Mouse (Mus musculus): Measurements from ENCODE around the gene Rps18. TPM values are rescaled to one million over a fixed set of nuclear protein-coding genes. Genes with fewer than 3 reads are reported as not detected.
"Not testable (repeated sequence)": the region's sequence is repeated elsewhere in the genome, so short reads cannot be mapped to it uniquely, and the experiment has no call there.

The Rps18 gene
- polyA plus RNA-seq, 1 experiment from 2014 or later, result 923 TPM

- peaks cover 50% of the 10 kb centered on the region for H3K36me3 ChIP-seq
- no peak overlapping the region for H3K9ac ChIP-seq
- no peak overlapping the region for H3K4me3 ChIP-seq
- 70% methylated on average over 13 of the region's 13 CpGs for WGBS
- H3K9me3 ChIP-seq, result no peaks in the 10 kb centered on the region
- H3K4me2 ChIP-seq (replicated peaks), result peak overlapping the region; percentile 67
- H3K4me1 ChIP-seq, result peaks cover 42% of the 10 kb centered on the region
- no peak overlapping the region for H3K27ac ChIP-seq
- H3K27me3 ChIP-seq (replicated peaks), result no peaks in the 10 kb centered on the region
- ATAC-seq (ENCODE audit: low FRiP score, low read depth), result no peak
Observed at GRCm38 (mm10) chr17:33914969-33915391, 40.8 kb downstream of the Rps18 start.

GRCm38 (mm10) chr17:33913905-33914304 is 41.9 kb downstream of the Rps18 start:
- Histone ChIP-seq H3K27ac (no peak overlapping the region), H3K36me3 (peaks cover 50% of the 10 kb centered on the region), H3K9me3 (no peaks in the 10 kb centered on the region), H3K4me1 (peaks cover 35% of the 10 kb centered on the region), H3K9ac (no peak overlapping the region), H3K27me3 (replicated peaks) (no peaks in the 10 kb centered on the region), H3K4me3 (no peak overlapping the region), H3K4me2 (replicated peaks) (no peak overlapping the region)
- WGBS, result 97% methylated on average over 8 of the region's 8 CpGs
- no peak for ATAC-seq (ENCODE audit: low FRiP score, low read depth)

DNA sequence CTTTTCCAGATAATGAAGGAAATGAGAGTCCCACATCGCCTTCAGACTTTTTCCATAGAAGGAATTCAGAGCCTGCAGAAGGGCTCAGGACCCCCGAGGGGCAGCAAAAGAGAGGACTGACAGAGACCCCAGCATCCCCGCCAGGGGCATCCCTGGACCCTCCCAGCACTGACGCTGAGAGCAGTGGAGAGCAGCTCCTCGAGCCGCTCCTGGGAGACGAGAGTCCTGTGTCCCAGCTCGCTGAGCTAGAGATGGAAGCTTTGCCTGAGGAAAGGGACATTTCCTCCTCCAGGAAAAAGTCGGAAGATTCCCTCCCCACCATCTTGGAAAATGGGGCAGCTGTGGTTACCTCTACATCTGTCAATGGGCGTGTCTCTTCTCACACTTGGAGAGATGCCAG is 42.5 kb downstream of the Rps18 start:
- H3K27me3 ChIP-seq (replicated peaks), result no peaks in the 10 kb centered on the region
- no peak overlapping the region for H3K4me2 ChIP-seq (replicated peaks)
- no peaks in the 10 kb centered on the region for H3K9me3 ChIP-seq
- H3K4me1 ChIP-seq, result peaks cover 33% of the 10 kb centered on the region
- H3K36me3 ChIP-seq, result peaks cover 50% of the 10 kb centered on the region
- no peak overlapping the region for H3K27ac ChIP-seq
- no peak overlapping the region for H3K9ac ChIP-seq
- 91% methylated on average over 10 of the region's 10 CpGs for WGBS
- H3K4me3 ChIP-seq, result no peak overlapping the region
- ATAC-seq (ENCODE audit: low FRiP score, low read depth), result no peak

DNA sequence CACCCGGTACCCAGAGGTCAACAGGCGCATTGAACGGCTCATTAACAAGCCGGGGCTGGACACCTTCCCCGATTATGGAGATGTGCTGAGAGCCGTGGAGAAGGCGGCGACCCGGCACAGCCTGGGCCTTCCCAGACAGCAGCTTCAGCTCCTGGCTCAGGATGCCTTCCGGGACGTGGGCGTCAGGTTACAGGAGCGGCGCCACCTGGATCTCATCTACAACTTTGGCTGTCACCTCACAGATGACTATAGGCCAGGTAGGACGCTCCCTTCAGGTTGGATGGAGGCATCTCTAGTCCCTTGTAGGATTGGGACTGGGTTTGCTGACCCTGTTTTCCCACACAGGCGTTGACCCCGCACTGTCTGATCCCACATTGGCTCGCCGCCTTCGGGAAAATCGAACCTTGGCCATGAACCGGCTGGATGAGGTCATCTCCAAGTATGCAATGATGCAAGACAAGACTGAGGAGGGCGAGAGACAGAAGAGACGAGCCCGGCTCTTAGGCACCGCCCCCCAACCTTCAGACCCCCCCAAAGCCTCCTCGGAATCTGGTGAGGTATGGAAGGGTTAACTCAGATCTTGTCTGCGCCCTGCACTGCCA is 43.9 kb downstream of the Rps18 start:
- Histone ChIP-seq H3K9ac (no peak overlapping the region), H3K27ac (no peak overlapping the region), H3K4me3 (no peak overlapping the region), H3K36me3 (peaks cover 45% of the 10 kb centered on the region), H3K9me3 (no peaks in the 10 kb centered on the region), H3K27me3 (replicated peaks) (no peaks in the 10 kb centered on the region), H3K4me2 (replicated peaks) (no peak overlapping the region), H3K4me1 (peaks cover 34% of the 10 kb centered on the region)
- 92% methylated on average over 28 of the region's 28 CpGs for WGBS
- no peak for ATAC-seq (ENCODE audit: low FRiP score, low read depth)

GRCm38 (mm10) chr17:33911052-33911812 is 44.6 kb downstream of the Rps18 start:
- no peak overlapping the region for H3K27ac ChIP-seq
- peaks cover 31% of the 10 kb centered on the region for H3K4me1 ChIP-seq
- H3K27me3 ChIP-seq (replicated peaks), result no peaks in the 10 kb centered on the region
- H3K9ac ChIP-seq, result no peak overlapping the region
- H3K4me2 ChIP-seq (replicated peaks), result no peak overlapping the region
- peaks cover 45% of the 10 kb centered on the region for H3K36me3 ChIP-seq
- WGBS, result 92% methylated on average over 31 of the region's 31 CpGs
- H3K9me3 ChIP-seq, result no peaks in the 10 kb centered on the region
- ATAC-seq (ENCODE audit: low FRiP score, low read depth), result no peak
- H3K4me3 ChIP-seq, result no peak overlapping the region

GRCm38 (mm10) chr17:33910346-33911051 is 45.3 kb downstream of the Rps18 start:
- Histone ChIP-seq H3K4me3 (peak overlapping the region; percentile 84), H3K4me2 (replicated peaks) (peak overlapping the region; percentile 96), H3K9ac (peak overlapping the region; percentile 88), H3K36me3 (peaks cover 45% of the 10 kb centered on the region), H3K4me1 (peaks cover 31% of the 10 kb centered on the region), H3K9me3 (no peaks in the 10 kb centered on the region), H3K27me3 (replicated peaks) (no peaks in the 10 kb centered on the region), H3K27ac (no peak overlapping the region)
- no peak for ATAC-seq (ENCODE audit: low FRiP score, low read depth)
- 59% methylated on average over 11 of the region's 11 CpGs for WGBS

- Histone ChIP-seq H3K36me3 (peaks cover 42% of the 10 kb centered on the region), H3K27me3 (replicated peaks) (no peaks in the 10 kb centered on the region), H3K4me2 (replicated peaks) (peak overlapping the region; percentile 96), H3K9me3 (no peaks in the 10 kb centered on the region), H3K4me1 (peaks cover 26% of the 10 kb centered on the region), H3K4me3 (peak overlapping the region; percentile 84), H3K27ac (peak overlapping the region; percentile 59; the same call in 1 of the 2 replicates), H3K9ac (peak overlapping the region; percentile 88)
- ATAC-seq (ENCODE audit: low FRiP score, low read depth), result peak; percentile 7; the same call in 1 of the 2 replicates
- WGBS, result under 1% methylated on average over 14 of the region's 14 CpGs
Observed at GRCm38 (mm10) chr17:33909869-33910250, 45.9 kb downstream of the Rps18 start.

- Histone ChIP-seq H3K4me3 (peak within 1 kb of the TSS; percentile 84), H3K9me3 (no peaks in the 10 kb centered on the region), H3K4me1 (peaks cover 22% of the 10 kb centered on the region), H3K27ac (peak within 1 kb of the TSS; percentile 59), H3K9ac (peak within 1 kb of the TSS; percentile 88), H3K27me3 (replicated peaks) (no peaks in the 10 kb centered on the region), H3K4me2 (replicated peaks) (peak within 1 kb of the TSS; percentile 96), H3K36me3 (peaks cover 37% of the 10 kb centered on the region)
- WGBS, result under 1% methylated on average over 68 of the region's 68 CpGs
- peak; percentile 96 for ATAC-seq (ENCODE audit: low FRiP score, low read depth)
Observed at GRCm38 (mm10) chr17:33909077-33909868, 46.5 kb downstream of the Rps18 start, which contains the start of gene Daxx. Gene Daxx (plus strand): TSS chr17:33909414.

- Histone ChIP-seq H3K36me3 (peaks cover 30% of the 10 kb centered on the region), H3K27me3 (replicated peaks) (no peaks in the 10 kb centered on the region), H3K9ac (peak overlapping the region; percentile 72), H3K4me1 (peaks cover 22% of the 10 kb centered on the region), H3K4me3 (peak overlapping the region; percentile 84), H3K9me3 (no peaks in the 10 kb centered on the region), H3K4me2 (replicated peaks) (peak overlapping the region; percentile 96), H3K27ac (peak overlapping the region; percentile 57)
- ATAC-seq (ENCODE audit: low FRiP score, low read depth), result peak; percentile 60
- WGBS, result under 1% methylated on average over 43 of the region's 44 CpGs
Observed at GRCm38 (mm10) chr17:33908331-33909076, 47.3 kb downstream of the Rps18 start.

GRCm38 (mm10) chr17:33904835-33905234 is 51.0 kb downstream of the Rps18 start, which contains the start of gene Platr17:
Gene Platr17 (plus strand): TSS chr17:33905135.
- H3K9ac ChIP-seq; H3K4me2 ChIP-seq (replicated peaks); H3K27ac ChIP-seq; H3K4me3 ChIP-seq; H3K27me3 ChIP-seq (replicated peaks); H3K36me3 ChIP-seq; ATAC-seq (ENCODE audit: low FRiP score, low read depth); H3K9me3 ChIP-seq: not testable (repeated sequence)
- 23% methylated on average over 3 of the region's 4 CpGs for WGBS
- H3K4me1 ChIP-seq, result peaks cover 13% of the 10 kb centered on the region
